Mouse (Mus musculus) hindbrain, embryonic 13.5 days (tissue): ENCODE data around the gene 4933402D24Rik. TPM values are rescaled to one million over a fixed set of nuclear protein-coding genes. Genes with fewer than 3 reads are reported as not detected.
A peak's percentile ranks its signal among the peaks of the same experiment; 100 is the strongest.

ENCODE experiments used
- ATAC-seq: fragments of 200-750 bp; cut with Nextera tagmentation; 2 replicates; pipeline ENCODE4 v1.8.0; 2017; ENCODE audit warnings: moderate TSS enrichment; ENCODE audit not compliant: low FRiP score
- H3K27ac ChIP-seq: fragments of 300-500 bp; sonication (generic); 2 replicates; pipeline ENCODE4 v1.5.1; 2015; ENCODE audit warnings: inconsistent platforms, mild to moderate bottlenecking, moderate library complexity
- H3K27me3 ChIP-seq: fragments of 300-500 bp; sonication (generic); 2 replicates; pipeline ENCODE4 v1.6.1; 2015; ENCODE audit warnings: mild to moderate bottlenecking, inconsistent platforms
- H3K36me3 ChIP-seq: fragments of 300-500 bp; sonication (generic); 2 replicates; pipeline ENCODE4 v1.6.1; 2015; ENCODE audit warnings: mild to moderate bottlenecking, inconsistent platforms
- H3K4me1 ChIP-seq: fragments of 300-500 bp; sonication (generic); replicated peaks from 2 replicates; pipeline ENCODE4 v1.6.1; 2015; ENCODE audit warnings: inconsistent platforms
- H3K4me2 ChIP-seq: fragments of 300-500 bp; sonication (generic); 2 replicates; pipeline ENCODE4 v1.6.1; 2015; ENCODE audit warnings: inconsistent platforms, mild to moderate bottlenecking, moderate library complexity
- H3K4me3 ChIP-seq: fragments of 300-500 bp; sonication (generic); 2 replicates; pipeline ENCODE4 v1.5.1; 2015; ENCODE audit warnings: mild to moderate bottlenecking, inconsistent platforms
- H3K9ac ChIP-seq: fragments of 300-500 bp; sonication (generic); 2 replicates; pipeline ENCODE4 v1.6.1; 2015; ENCODE audit warnings: mild to moderate bottlenecking, inconsistent platforms
- H3K9me3 ChIP-seq: fragments of 300-500 bp; sonication (generic); 2 replicates; pipeline ENCODE4 v1.6.1; 2016; ENCODE audit warnings: inconsistent platforms
- WGBS: fragments of 180-500 bp; shearing (Covaris S2); methylation state at CpG from one replicate; pipeline ENCODE4 v1.1.7; 2015; 5-methylcytosine and 5-hydroxymethylcytosine counted together
- polyA plus RNA-seq: library from polyadenylated mRNA; unstranded; fragments of >200 nt; fragmentation: Nextera tagmentation; extraction: Ambion mirVana; gene quantifications from 2 replicates; pipeline ENCODE4 v1.2.1, GENCODE M21; 2015

The 4933402D24Rik gene
- polyA plus RNA-seq, 1 experiment from 2014 or later: 0.27 TPM

- Histone ChIP-seq H3K9me3 (no peaks in the 10 kb centered on the region), H3K27me3 (peaks cover 12% of the 10 kb centered on the region; the same call in 1 of the 2 replicates), H3K4me3 (peak within 1 kb of the TSS; percentile 68), H3K27ac (no peak within 1 kb of the TSS), H3K36me3 (no peaks in the 10 kb centered on the region), H3K9ac (peak within 1 kb of the TSS; percentile 76), H3K4me2 (peak within 1 kb of the TSS; percentile 61), H3K4me1 (peaks cover 25% of the 10 kb centered on the region)
- peak; percentile 96 for ATAC-seq
- under 1% methylated on average over 31 of the region's 31 CpGs for WGBS
These were observed 38.8 kb downstream of the 4933402D24Rik start, which contains the start of the genes Mdh1b and Fastkd2 for GRCm38 (mm10) chr1:63730240-63730771. Gene Mdh1b, minus strand, starts transcription at chr1:63730318. Gene Fastkd2, plus strand, starts transcription at chr1:63730614.

GRCm38 (mm10) chr1:63729796-63730195 is 39.3 kb downstream of the 4933402D24Rik start:
- Histone ChIP-seq H3K4me1 (peaks cover 25% of the 10 kb centered on the region), H3K4me2 (peak overlapping the region; percentile 59), H3K9me3 (no peaks in the 10 kb centered on the region), H3K27ac (no peak overlapping the region), H3K9ac (peak overlapping the region; percentile 55), H3K27me3 (peaks cover 12% of the 10 kb centered on the region; the same call in 1 of the 2 replicates), H3K4me3 (peak overlapping the region; percentile 68), H3K36me3 (no peaks in the 10 kb centered on the region)
- peak; percentile 71 for ATAC-seq
- 40% methylated on average over 8 of the region's 8 CpGs for WGBS

- no peak for ATAC-seq
These were observed 48.9 kb downstream of the 4933402D24Rik start for GRCm38 (mm10) chr1:63720161-63720560.

GRCm38 (mm10) chr1:63708876-63709275 is 60.2 kb downstream of the 4933402D24Rik start:
- Histone ChIP-seq H3K4me2 (no peak overlapping the region), H3K9me3 (no peaks in the 10 kb centered on the region), H3K9ac (no peak overlapping the region), H3K4me3 (no peak overlapping the region), H3K27ac (no peak overlapping the region), H3K27me3 (no peaks in the 10 kb centered on the region), H3K4me1 (no peaks in the 10 kb centered on the region), H3K36me3 (no peaks in the 10 kb centered on the region)
- no peak for ATAC-seq
- WGBS: 57% methylated on average over 3 of the region's 3 CpGs

More at GRCm38 (mm10) chr1:63720161-63720560, 48.9 kb downstream of the 4933402D24Rik start:
- Histone ChIP-seq H3K9ac (no peak overlapping the region), H3K9me3 (no peaks in the 10 kb centered on the region), H3K27me3 (no peaks in the 10 kb centered on the region), H3K36me3 (no peaks in the 10 kb centered on the region), H3K4me3 (no peak overlapping the region), H3K4me2 (no peak overlapping the region), H3K27ac (no peak overlapping the region), H3K4me1 (no peaks in the 10 kb centered on the region)
- 88% methylated on average over 7 of the region's 7 CpGs for WGBS

- H3K27me3 ChIP-seq: no peaks in the 10 kb centered on the region
- H3K27ac ChIP-seq: no peak overlapping the region
- H3K4me2 ChIP-seq: no peak overlapping the region
- ATAC-seq: no peak
- no peaks in the 10 kb centered on the region for H3K4me1 ChIP-seq
- H3K9me3 ChIP-seq: no peaks in the 10 kb centered on the region
- no peak overlapping the region for H3K4me3 ChIP-seq
- WGBS: 74% methylated on average over 5 of the region's 5 CpGs
- H3K36me3 ChIP-seq: no peaks in the 10 kb centered on the region
- no peak overlapping the region for H3K9ac ChIP-seq
These were observed 63.3 kb downstream of the 4933402D24Rik start for GRCm38 (mm10) chr1:63705733-63706132.

Other genes starting within 250 kb of the 4933402D24Rik start
- gene Gm39653, start 153.3 kb downstream of the 4933402D24Rik start, polyA plus RNA-seq: 0.18 TPM in 1 of 2 replicates, not detected in the other
- gene Dytn, start 82.3 kb downstream of the 4933402D24Rik start, polyA plus RNA-seq: 0.12 and 0.18 TPM in 2 replicates
- 0.48 and 0.87 TPM in 2 replicates for gene Mdh1b, start 38.9 kb downstream of the 4933402D24Rik start, polyA plus RNA-seq
- 38.5 and 38.6 TPM in 2 replicates for gene Fastkd2, start 38.7 kb downstream of the 4933402D24Rik start, polyA plus RNA-seq